Mouse (Mus musculus) stomach, postnatal 0 days (tissue): ENCODE measurements around the gene Slc44a3.

Source experiments
- CTCF ChIP-seq: IDR thresholded peaks from 2 replicates; pipeline ENCODE4 v1.5.1; 2016; ENCODE audit warnings: antibody characterized with exemption, low read depth, mild to moderate bottlenecking, moderate library complexity
- EP300 ChIP-seq: optimal IDR thresholded peaks from 2 replicates; pipeline ENCODE3; 2016; ENCODE audit warnings: antibody characterized with exemption

GRCm38 (mm10) chr3:121471703-121472102 lies 60.5 kb downstream of the Slc44a3 start:
- TF ChIP-seq CTCF (no peak), EP300 (no peak)
